Mouse (Mus musculus) cerebellum, adult 2 months (tissue): Measurements from ENCODE around the gene Akr1cl. TPM values are rescaled to one million over a fixed set of nuclear protein-coding genes. Genes with fewer than 3 reads are reported as not detected.

Experiments
- DNase-seq, 2 experiments: peaks; one replicate each; pipeline ENCODE4 v3.0.0; 2021
- H3K27ac ChIP-seq: fragments of 200-500 bp; 2 replicates; pipeline ENCODE4 v1.5.1; 2012; ENCODE audit warnings: low read length, control low read depth, inconsistent platforms; ENCODE audit not compliant: insufficient read depth
- H3K27me3 ChIP-seq: fragments of 200-500 bp; 2 replicates; pipeline ENCODE4 v1.6.1; 2012; ENCODE audit warnings: inconsistent platforms, mild to moderate bottlenecking, low read length, moderate library complexity; ENCODE audit not compliant: control insufficient read depth, insufficient read depth
- H3K4me1 ChIP-seq: fragments of 200-500 bp; 2 replicates; pipeline ENCODE4 v1.6.1; 2011; ENCODE audit warnings: low read length; ENCODE audit not compliant: control insufficient read depth, insufficient read depth
- H3K4me3 ChIP-seq: fragments of 200-500 bp; replicated peaks from 2 replicates; pipeline ENCODE3; 2011; ENCODE audit warnings: mild to moderate bottlenecking, low read depth, low read length, control low read depth; ENCODE audit not compliant: insufficient read depth
- CTCF ChIP-seq: fragments of 200-500 bp; IDR thresholded peaks from 2 replicates; pipeline ENCODE4 v1.5.1; 2011; ENCODE audit warnings: low read depth, mild to moderate bottlenecking, control low read depth, low read length, moderate library complexity, borderline replicate concordance; ENCODE audit not compliant: insufficient read depth
- POLR2A ChIP-seq: fragments of 200-500 bp; IDR thresholded peaks from 2 replicates; pipeline ENCODE4 v1.6.1; 2011; ENCODE audit warnings: low read length, control low read depth, borderline replicate concordance; ENCODE audit not compliant: insufficient read depth
- WGBS: fragments of 180-500 bp; shearing (Covaris S2); methylation state at CpG from one replicate; pipeline ENCODE4 v1.1.7; 2018; 5-methylcytosine and 5-hydroxymethylcytosine counted together
- polyA plus RNA-seq: library from polyadenylated mRNA; depleted of rRNA; stranded (reverse); fragments of >200 nt; gene quantifications from 2 replicates; pipeline ENCODE4 v1.2.3, GENCODE M21; 2012; rRNA removed

The Akr1cl gene
- polyA plus RNA-seq: not detected in 2 replicates

DNA sequence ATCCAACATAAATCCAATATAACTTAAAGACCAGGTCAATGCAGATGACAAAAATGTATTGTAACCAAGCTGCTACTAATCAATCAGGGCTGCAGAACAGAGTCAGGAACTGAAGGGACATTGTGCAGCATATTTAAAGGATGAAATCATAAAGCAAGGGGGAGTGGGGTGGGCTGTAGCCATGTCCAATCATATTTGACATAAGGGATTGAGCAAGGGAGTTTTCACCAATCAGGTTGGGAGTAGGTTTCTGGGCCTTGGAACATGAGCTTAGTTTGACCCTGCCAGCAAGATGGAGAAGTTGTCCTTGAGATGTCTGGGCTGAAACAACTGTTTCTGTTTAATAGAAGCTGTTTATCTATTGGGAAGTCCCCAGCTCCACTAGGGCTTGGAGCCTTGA is at the start of gene Akr1cl:
Gene Akr1cl, minus strand, starts transcription at position 119 of the 400 bp plus-strand sequence.
- H3K27ac ChIP-seq: no peak within 1 kb of the TSS
- DNase-seq: no peak
- no peaks in the 10 kb centered on the region for H3K4me1 ChIP-seq
- no peak within 1 kb of the TSS for H3K4me3 ChIP-seq
- TF ChIP-seq CTCF (no peak), POLR2A (no peak)
- H3K27me3 ChIP-seq: no peaks in the 10 kb centered on the region

DNA sequence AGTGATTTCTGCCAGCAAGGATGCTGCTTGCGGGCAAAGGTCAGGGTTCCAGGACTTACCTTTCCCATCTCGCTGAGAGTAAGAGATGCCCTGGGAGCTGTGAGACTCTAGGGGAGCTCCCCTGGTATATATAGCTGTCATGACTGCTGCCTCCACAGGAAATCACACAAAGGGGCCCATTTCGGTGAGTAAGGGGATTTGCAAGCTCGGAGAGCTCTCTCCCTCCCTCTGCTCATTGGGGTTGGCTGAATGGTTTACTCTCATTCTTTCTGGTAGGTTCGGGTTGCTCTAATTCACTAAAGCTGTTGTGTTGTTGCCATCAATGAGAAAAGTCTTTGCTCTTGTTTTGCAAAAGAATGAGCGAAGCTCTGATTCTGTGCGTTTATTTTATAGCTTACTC is 49.6 kb upstream of the Akr1cl start, which contains the start of gene Crygb:
Gene Crygb, minus strand, starts transcription at position 101 of the 400 bp plus-strand sequence.
- TF ChIP-seq POLR2A: no peak
- no peak for TF ChIP-seq CTCF
- DNase-seq: no peak
- H3K4me3 ChIP-seq: no peak within 1 kb of the TSS
- no peak within 1 kb of the TSS for H3K27ac ChIP-seq
- 47% methylated on average over 7 of the region's 7 CpGs for WGBS
- no peaks in the 10 kb centered on the region for H3K27me3 ChIP-seq
- no peaks in the 10 kb centered on the region for H3K4me1 ChIP-seq

DNA sequence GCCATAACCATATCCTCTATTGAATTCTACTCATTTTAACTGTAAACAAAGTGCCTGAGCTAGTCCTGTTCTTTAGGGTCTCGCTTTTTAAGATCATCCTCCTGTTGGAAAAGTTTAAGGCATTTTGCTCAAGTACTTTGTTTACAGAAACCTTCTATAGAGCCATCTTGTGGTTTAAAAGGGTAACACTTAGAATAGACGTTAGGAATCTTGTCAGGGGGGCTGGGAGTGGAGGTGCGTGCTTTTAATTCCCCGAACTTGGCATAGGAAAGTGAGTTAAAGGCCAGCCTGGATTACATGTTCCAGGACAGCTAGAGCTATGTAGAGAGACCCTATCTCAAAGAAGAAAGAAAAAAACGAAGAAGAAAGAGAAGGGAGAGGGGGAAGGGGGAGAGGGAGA is 43.0 kb upstream of the Akr1cl start:
- TF ChIP-seq CTCF (no peak), POLR2A (no peak)
- DNase-seq: no peak

DNA sequence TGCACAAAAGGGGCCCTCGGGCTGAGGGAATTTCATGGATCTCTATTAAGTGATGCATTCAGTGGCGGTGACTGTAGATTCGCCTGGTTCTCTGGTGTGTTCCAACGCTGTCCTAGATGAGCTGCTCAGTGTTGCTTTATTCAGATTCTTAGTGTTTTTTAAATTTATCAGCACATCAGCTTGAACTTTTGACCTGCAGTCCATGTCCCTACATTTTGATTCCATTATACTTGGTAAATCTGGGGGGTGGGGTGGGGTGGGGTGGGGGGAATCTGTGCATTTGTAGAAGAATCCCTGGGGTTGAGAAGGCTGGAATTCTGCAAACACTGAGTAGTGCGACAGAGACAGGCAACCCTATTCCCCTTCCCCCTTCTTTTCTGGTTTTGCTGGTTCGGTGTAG is 41.0 kb upstream of the Akr1cl start, which contains the start of gene Crygc:
Gene Crygc, minus strand, starts transcription at position 101 of the 400 bp plus-strand sequence.
- Histone ChIP-seq H3K27ac (no peak within 1 kb of the TSS), H3K4me3 (no peak within 1 kb of the TSS), H3K4me1 (no peaks in the 10 kb centered on the region), H3K27me3 (no peaks in the 10 kb centered on the region)
- TF ChIP-seq CTCF (no peak), POLR2A (no peak)
- WGBS: 63% methylated on average over 6 of the region's 6 CpGs
- DNase-seq: no peak

More for the DNA sequence above, 43.0 kb upstream of the Akr1cl start:
- no peak overlapping the region for H3K4me3 ChIP-seq
- WGBS: 11% methylated on average over 5 of the region's 5 CpGs
- no peaks in the 10 kb centered on the region for H3K27me3 ChIP-seq
- H3K27ac ChIP-seq: no peak overlapping the region
- H3K4me1 ChIP-seq: no peaks in the 10 kb centered on the region

DNA sequence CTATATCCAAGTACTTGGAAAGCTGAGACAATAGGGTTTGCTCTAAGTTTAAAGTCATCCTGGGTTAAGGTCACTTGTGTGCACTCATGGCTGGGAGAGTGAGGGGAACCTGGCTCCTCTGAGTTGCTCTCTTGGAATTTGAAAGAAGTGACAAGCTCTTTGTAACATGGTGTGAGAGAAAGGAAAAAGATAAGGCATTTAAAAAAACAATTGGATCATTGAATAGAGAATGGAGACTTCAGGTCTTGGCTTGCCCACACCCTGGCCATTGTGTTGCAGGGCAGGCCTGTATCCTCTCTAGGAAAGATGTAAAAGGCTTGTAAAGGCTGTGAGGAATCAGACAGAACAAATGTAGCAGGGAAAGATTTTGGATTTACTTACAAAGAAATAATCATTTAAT is 35.3 kb upstream of the Akr1cl start:
- no peak overlapping the region for H3K4me3 ChIP-seq
- H3K27me3 ChIP-seq: no peaks in the 10 kb centered on the region
- TF ChIP-seq CTCF (no peak), POLR2A (no peak)
- H3K4me1 ChIP-seq: no peaks in the 10 kb centered on the region; the same call in 1 of the 2 replicates
- DNase-seq: no peak
- no peak overlapping the region for H3K27ac ChIP-seq

DNA sequence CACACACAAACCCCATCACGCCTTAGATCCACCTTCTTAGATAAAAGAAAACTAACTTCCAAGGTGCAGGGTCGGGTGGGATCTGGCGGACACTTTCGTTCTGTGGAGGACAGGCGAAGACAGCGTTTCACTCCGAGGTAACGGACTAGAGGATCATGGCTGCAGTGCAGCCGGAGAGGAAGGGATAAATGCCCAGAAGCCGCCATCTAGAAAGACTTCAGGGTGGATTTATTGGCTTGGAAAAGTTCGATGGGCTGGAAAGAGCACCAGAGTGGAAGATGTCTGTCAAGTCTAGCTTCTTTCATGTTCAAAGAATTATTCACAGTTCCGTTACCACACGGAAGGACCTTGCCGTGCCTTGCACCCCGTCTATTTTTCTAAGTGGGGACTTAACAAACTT is 31.6 kb upstream of the Akr1cl start:
- H3K4me3 ChIP-seq: no peak overlapping the region
- 26% methylated on average over 15 of the region's 15 CpGs for WGBS

DNA sequence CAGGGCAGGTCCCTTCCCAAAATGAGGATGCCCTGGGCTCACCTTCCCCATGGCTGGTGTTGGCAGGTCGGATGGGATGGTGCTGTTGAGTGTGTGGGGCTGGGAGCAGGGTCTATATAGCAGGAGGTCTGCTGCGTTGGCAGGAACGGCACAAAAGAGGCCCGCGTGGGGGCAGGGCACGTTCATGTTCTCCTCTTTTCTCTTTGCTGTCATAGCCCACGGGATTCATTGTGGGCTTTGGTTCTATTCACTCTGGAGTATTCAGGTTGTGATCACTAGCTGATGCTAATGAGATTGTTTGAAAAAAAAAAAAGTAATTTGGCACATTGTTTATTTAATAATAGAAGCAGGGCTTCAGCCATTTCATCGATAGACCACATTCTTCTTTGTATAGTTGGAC is 30.8 kb upstream of the Akr1cl start, which contains the start of gene Crygd:
Gene Crygd, minus strand, starts transcription at position 101 of the 400 bp plus-strand sequence.
- DNase-seq: no peak
- Histone ChIP-seq H3K4me1 (no peaks in the 10 kb centered on the region; the same call in 1 of the 2 replicates), H3K27me3 (no peaks in the 10 kb centered on the region), H3K27ac (no peak within 1 kb of the TSS), H3K4me3 (no peak within 1 kb of the TSS)
- TF ChIP-seq POLR2A (no peak), CTCF (no peak)
- WGBS: 62% methylated on average over 8 of the region's 8 CpGs

More for the DNA sequence above, 31.6 kb upstream of the Akr1cl start:
- Histone ChIP-seq H3K4me1 (no peaks in the 10 kb centered on the region; the same call in 1 of the 2 replicates), H3K27me3 (no peaks in the 10 kb centered on the region), H3K27ac (no peak overlapping the region)
- no peak for DNase-seq
- no peak for TF ChIP-seq POLR2A
- no peak for TF ChIP-seq CTCF

DNA sequence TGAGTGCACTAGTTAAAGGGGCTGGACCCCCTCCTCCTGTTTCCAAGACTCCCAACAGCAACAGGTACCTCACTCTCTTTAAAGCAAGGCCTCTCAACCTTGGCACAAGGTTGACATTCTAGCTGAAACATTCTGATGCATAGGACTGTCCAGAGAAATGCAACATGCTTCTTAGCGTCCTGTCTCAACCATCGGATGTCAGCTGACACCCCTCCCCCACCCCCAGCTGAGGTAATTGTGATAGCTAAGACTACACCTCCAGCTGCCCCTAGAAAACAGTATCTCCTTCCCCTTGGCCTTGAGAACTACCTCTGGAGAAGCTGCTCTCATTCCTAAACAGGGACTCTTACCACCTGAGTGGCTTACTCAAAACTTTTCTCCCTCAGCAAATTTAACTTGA is 19.6 kb upstream of the Akr1cl start:
- Histone ChIP-seq H3K27ac (no peak overlapping the region), H3K4me3 (no peak overlapping the region), H3K4me1 (peaks cover 4% of the 10 kb centered on the region; the same call in 1 of the 2 replicates), H3K27me3 (no peaks in the 10 kb centered on the region)
- no peak for TF ChIP-seq POLR2A
- no peak for TF ChIP-seq CTCF
- WGBS: 45% methylated on average over 2 of the region's 2 CpGs
- no peak for DNase-seq
